Mouse (Mus musculus) heart, embryonic 10.5 days (tissue): ENCODE data around the gene 1190005I06Rik. TPM values are rescaled to one million over a fixed set of nuclear protein-coding genes. Genes with fewer than 3 reads are reported as not detected.

ENCODE experiments used
- DNase-seq: peaks from one replicate; pipeline ENCODE4 v3.0.0-alpha.2; 2017; ENCODE audit warnings: low spot score
- H3K27ac ChIP-seq: fragments of 300-500 bp; sonication (generic); 2 replicates; pipeline ENCODE4 v1.5.1; 2016; ENCODE audit warnings: mild to moderate bottlenecking
- H3K27me3 ChIP-seq: fragments of 300-500 bp; sonication (generic); 2 replicates; pipeline ENCODE4 v1.6.1; 2016; ENCODE audit warnings: mild to moderate bottlenecking; ENCODE audit not compliant: poor library complexity, insufficient read depth, severe bottlenecking
- H3K36me3 ChIP-seq: fragments of 300-500 bp; sonication (generic); 2 replicates; pipeline ENCODE4 v1.6.1; 2016; ENCODE audit warnings: mild to moderate bottlenecking, moderate library complexity
- H3K4me1 ChIP-seq: fragments of 300-500 bp; sonication (generic); 2 replicates; pipeline ENCODE4 v1.6.1; 2016; ENCODE audit warnings: mild to moderate bottlenecking
- H3K4me3 ChIP-seq: fragments of 300-500 bp; sonication (generic); 2 replicates; pipeline ENCODE4 v1.5.1; 2016; ENCODE audit warnings: mild to moderate bottlenecking, moderate library complexity
- H3K9me3 ChIP-seq: fragments of 300-500 bp; sonication (generic); 2 replicates; pipeline ENCODE4 v1.6.1; 2016; ENCODE audit warnings: mild to moderate bottlenecking, moderate library complexity
- WGBS: fragments of 180-500 bp; shearing (Covaris S2); methylation state at CpG from one replicate; pipeline ENCODE4 v1.1.7; 2016; 5-methylcytosine and 5-hydroxymethylcytosine counted together
- polyA plus RNA-seq: library from polyadenylated mRNA; unstranded; fragments of >200 nt; fragmentation: Nextera tagmentation; extraction: Ambion mirVana; gene quantifications from 2 replicates; pipeline ENCODE4 v1.2.1, GENCODE M21; 2016

The 1190005I06Rik gene
- polyA plus RNA-seq, 1 experiment from 2014 or later: 7.7 TPM

DNA sequence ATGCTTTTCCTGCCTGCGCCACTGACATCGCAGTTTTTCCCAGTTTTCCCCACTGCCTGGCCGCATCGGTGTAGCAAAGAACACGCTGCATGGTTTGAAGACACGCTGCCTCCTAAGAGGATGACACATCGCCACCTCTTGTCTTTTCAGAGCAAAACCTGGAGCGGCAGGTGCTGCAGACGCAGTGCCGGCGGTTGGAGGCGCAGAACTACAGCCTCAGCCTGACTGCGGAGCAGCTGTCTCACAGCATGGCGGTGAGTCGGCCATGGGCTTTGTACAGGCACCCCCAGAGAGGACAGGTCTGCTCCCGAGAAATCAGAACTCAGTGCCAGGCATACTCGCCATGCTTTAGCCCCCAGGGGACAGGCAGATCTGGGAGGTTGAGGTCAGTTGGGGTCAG is 69.6 kb downstream of the 1190005I06Rik start:
- 89% methylated on average over 17 of the region's 17 CpGs for WGBS
- H3K9me3 ChIP-seq: no peaks in the 10 kb centered on the region

DNA sequence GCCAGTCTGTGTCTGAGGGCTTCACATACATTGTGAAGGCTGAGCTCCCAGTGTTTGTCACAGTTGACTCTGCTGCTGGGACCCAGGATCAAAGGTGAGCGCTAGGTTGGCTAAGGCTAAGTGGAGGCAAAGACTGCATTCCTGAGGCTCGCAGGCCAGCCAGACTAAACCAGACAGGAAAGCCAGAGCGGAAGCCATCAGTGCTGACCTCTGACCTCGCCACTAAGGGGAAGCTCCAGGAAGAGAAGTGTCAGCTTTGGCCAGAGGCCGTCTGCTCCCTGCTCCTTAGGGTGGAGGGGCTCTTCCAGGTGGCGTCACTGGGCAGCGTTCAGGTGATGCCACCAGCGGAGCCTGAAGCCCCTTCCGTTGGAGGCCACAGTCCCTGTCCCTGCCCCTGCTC is 71.6 kb downstream of the 1190005I06Rik start:
- Histone ChIP-seq H3K36me3 (peaks cover 100% of the 10 kb centered on the region), H3K27me3 (no peaks in the 10 kb centered on the region)

More for the DNA sequence above, 69.6 kb downstream of the 1190005I06Rik start:
- DNase-seq: no peak
- H3K36me3 ChIP-seq: peaks cover 100% of the 10 kb centered on the region
- H3K27ac ChIP-seq: no peak overlapping the region
- H3K4me3 ChIP-seq: no peak overlapping the region
- peaks cover 46% of the 10 kb centered on the region for H3K4me1 ChIP-seq
- no peaks in the 10 kb centered on the region for H3K27me3 ChIP-seq

DNA sequence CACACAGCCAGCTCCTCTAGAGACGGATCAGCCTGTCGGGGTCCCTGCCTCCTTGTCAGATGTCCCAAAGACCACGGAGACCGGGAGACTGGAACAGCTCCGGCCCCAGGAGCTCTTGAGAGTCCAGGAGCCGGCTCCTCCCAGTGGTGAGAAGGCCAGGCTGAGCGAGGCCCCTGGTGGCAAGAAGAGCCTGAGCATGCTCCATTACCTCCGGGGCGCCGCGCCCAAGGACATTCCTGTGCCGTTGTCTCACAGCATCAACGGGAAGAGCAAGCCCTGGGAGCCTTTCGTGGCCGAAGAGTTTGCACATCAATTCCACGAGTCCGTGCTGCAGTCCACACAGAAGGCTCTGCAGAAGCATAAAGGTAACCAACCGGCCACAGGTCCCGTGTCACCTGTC is 72.5 kb downstream of the 1190005I06Rik start:
- Histone ChIP-seq H3K4me1 (peaks cover 59% of the 10 kb centered on the region), H3K27ac (peak overlapping the region; percentile 69; the same call in 1 of the 2 replicates), H3K4me3 (no peak overlapping the region), H3K36me3 (peaks cover 100% of the 10 kb centered on the region), H3K27me3 (no peaks in the 10 kb centered on the region), H3K9me3 (no peaks in the 10 kb centered on the region)
- no peak for DNase-seq
- 62% methylated on average over 19 of the region's 19 CpGs for whole genome bisulfite sequencing

More for the DNA sequence above, 71.6 kb downstream of the 1190005I06Rik start:
- 43% methylated on average over 9 of the region's 9 CpGs for WGBS
- peaks cover 51% of the 10 kb centered on the region for H3K4me1 ChIP-seq
- no peaks in the 10 kb centered on the region for H3K9me3 ChIP-seq
- no peak for DNase-seq
- peak overlapping the region; percentile 69 for H3K27ac ChIP-seq
- no peak overlapping the region for H3K4me3 ChIP-seq

DNA sequence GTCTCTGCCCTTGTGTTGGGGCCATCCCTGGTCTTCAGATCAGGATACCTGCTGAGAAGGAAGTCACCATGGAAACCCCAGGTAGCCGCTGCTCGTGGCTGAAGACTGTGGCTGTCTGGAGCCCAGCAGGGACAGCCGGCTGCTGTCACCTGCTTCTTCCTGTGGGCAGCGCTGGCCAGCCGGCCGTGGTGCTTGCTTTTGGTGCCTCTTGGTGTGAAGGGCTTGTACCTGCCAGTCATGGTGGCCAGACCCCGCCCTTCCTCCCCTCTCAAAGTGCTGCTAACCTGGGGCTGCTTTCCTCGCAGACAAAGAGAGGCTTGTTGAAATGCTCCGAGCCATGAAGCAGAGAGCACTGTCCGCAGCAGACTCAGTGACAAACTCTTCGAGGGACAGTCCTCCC is 73.6 kb downstream of the 1190005I06Rik start:
- Histone ChIP-seq H3K36me3 (peaks cover 100% of the 10 kb centered on the region), H3K27ac (no peak overlapping the region), H3K9me3 (no peaks in the 10 kb centered on the region), H3K27me3 (no peaks in the 10 kb centered on the region), H3K4me1 (peaks cover 69% of the 10 kb centered on the region), H3K4me3 (no peak overlapping the region)
- WGBS: 79% methylated on average over 11 of the region's 11 CpGs
- no peak for DNase-seq

DNA sequence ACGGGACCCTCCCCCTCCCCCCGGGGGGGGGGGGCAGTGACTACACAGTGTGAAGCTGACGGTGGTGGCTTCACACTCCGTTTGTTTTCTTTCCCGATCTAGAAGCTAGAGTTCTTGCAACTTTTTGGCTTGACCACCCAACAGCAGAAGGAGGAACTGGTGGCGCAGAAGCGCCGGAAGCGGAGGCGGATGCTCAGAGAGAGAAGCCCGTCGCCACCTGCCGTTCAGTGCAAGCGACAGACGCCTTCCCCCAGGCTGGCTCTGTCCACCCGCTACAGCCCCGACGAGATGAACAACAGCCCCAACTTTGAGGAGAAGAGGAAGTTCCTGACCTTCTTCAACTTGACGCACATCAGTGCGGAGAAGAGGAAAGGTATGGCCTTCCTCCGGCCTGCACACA is 74.9 kb downstream of the 1190005I06Rik start:
- Histone ChIP-seq H3K9me3 (no peaks in the 10 kb centered on the region), H3K27me3 (no peaks in the 10 kb centered on the region), H3K27ac (no peak overlapping the region), H3K4me3 (no peak overlapping the region), H3K36me3 (peaks cover 100% of the 10 kb centered on the region), H3K4me1 (peaks cover 71% of the 10 kb centered on the region)
- 78% methylated on average over 21 of the region's 21 CpGs for WGBS
- DNase-seq: no peak

DNA sequence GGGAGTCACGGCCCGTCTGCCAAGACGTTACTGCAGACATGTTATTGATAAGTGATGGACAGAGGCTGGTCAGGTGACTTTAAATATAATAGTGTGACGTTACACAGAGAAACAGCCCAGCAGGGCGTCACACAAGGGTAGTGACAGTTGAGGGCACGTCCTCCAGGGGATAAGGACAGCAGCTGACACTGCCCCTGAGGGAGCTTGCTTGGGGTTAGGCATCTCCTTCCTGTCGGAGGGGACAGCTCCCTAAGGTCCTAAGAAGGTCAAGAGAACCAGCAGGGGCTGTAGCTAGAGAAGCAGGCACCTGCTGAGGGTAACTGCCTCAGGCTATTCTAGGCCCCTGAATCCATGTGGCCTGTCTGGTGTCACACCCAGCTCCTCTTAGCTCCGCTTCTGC is 75.9 kb downstream of the 1190005I06Rik start:
- Histone ChIP-seq H3K4me3 (no peak overlapping the region), H3K27ac (0 out of 2 replicates have a peak overlapping the region, but pooled peaks have one; percentile 10), H3K27me3 (no peaks in the 10 kb centered on the region), H3K36me3 (peaks cover 100% of the 10 kb centered on the region), H3K9me3 (no peaks in the 10 kb centered on the region), H3K4me1 (peaks cover 72% of the 10 kb centered on the region)
- no peak for DNase-seq
- 77% methylated on average over 8 of the region's 8 CpGs for WGBS

DNA sequence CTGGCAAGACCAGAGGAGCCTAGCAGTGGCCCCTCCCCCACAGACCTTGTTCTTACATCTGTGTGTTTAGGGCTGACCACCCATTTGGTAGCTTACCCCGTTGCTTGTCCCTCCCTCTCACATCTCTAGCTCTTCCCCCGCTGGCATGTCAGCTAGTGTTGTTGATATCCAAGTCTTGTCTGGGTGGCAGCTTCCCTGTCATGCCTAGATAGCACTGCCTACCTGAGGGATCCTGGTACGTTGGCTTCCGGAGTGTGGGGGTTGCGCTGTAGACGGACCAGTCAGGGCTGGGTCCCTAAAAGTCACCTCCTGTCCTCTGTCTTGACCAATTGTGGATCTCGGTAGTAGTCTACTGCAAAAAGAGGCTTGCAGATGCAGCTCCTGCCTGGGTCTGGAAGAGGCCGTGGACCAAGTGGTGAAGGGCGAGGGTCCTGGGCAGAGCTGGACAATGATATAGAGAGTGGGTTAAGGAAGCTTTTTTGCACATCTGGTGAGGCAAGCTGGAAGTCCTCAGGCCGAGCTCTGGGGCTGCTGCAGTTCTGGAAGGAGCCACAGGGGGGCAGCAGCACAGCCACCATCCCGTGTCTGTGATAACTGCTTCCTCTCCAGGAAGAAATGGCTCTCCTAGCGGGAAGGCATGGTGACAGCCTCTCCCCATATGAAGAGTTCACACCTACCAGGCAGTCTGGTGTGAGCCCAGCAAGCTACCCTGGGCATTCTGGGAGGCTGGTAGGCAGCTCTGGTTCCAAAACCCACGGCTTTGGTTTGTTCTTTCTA is 77.3 kb downstream of the 1190005I06Rik start:
- H3K36me3 ChIP-seq: peaks cover 97% of the 10 kb centered on the region
- H3K4me1 ChIP-seq: peaks cover 73% of the 10 kb centered on the region
- no peak overlapping the region for H3K4me3 ChIP-seq
- DNase-seq: peak; percentile 89
- H3K9me3 ChIP-seq: no peaks in the 10 kb centered on the region
- 55% methylated on average over 13 of the region's 13 CpGs for WGBS
- H3K27me3 ChIP-seq: no peaks in the 10 kb centered on the region
- H3K27ac ChIP-seq: peak overlapping the region; percentile 63; the same call in 1 of the 2 replicates

DNA sequence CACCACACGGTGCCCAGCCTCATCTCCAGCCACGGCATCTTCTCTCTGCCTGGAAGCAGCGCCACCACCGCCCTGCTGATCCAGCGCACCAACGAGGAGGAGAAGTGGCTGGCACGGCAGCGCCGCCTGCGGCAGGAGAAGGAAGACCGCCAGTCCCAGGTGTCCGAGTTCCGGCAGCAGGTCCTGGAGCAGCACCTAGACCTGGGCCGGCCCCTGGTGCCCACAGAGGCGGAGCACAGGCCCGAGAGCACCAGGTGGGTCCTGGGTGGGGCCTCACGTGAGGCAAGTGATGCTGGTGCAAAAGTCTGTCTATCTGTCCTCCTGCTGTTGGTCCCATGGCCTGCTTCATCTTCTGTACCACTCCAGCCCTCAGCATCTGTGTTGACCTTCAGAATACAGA is 78.3 kb downstream of the 1190005I06Rik start:
- H3K4me3 ChIP-seq: no peak overlapping the region
- WGBS: 91% methylated on average over 17 of the region's 17 CpGs
- peak overlapping the region; percentile 3; the same call in 1 of the 2 replicates for H3K27ac ChIP-seq
- peaks cover 87% of the 10 kb centered on the region for H3K36me3 ChIP-seq
- no peaks in the 10 kb centered on the region for H3K27me3 ChIP-seq
- H3K9me3 ChIP-seq: no peaks in the 10 kb centered on the region
- no peak for DNase-seq
- peaks cover 72% of the 10 kb centered on the region for H3K4me1 ChIP-seq

DNA sequence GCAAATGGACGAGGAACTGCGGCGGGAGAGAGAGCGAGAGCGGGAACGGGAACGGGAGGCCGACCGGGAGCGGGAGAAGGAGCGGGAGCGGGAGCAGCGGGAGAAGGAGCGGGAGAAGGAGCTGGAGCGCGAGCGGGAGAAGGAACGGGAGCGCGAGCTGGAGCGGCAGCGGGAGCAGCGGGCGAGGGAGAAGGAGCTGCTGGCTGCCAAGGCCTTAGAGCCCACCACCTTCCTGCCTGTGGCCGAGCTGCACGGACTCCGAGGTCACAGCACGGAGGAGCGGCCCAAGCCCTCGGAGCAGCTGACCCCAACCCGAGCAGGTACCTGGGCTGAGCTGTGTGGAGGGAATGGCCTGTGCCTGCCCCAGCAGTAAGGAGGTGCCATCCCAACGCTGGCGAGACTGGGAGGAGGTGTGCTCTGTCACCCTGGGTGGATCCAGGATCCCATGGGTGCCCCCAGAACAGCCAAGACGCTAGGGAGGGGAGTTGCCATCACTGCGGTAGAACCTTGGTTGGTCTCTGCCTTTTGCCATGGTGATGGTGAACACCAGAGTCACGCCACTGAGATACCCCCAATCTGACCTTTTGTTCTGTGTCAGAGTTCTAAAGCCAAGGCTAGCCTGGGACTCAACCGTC is 79.2 kb downstream of the 1190005I06Rik start:
- H3K27me3 ChIP-seq: no peaks in the 10 kb centered on the region
- H3K4me3 ChIP-seq: no peak overlapping the region
- peaks cover 76% of the 10 kb centered on the region for H3K4me1 ChIP-seq
- no peak for DNase-seq
- H3K36me3 ChIP-seq: peaks cover 78% of the 10 kb centered on the region
- H3K27ac ChIP-seq: no peak overlapping the region; the same call in 1 of the 2 replicates
- no peaks in the 10 kb centered on the region for H3K9me3 ChIP-seq
- WGBS: 93% methylated on average over 37 of the region's 37 CpGs

DNA sequence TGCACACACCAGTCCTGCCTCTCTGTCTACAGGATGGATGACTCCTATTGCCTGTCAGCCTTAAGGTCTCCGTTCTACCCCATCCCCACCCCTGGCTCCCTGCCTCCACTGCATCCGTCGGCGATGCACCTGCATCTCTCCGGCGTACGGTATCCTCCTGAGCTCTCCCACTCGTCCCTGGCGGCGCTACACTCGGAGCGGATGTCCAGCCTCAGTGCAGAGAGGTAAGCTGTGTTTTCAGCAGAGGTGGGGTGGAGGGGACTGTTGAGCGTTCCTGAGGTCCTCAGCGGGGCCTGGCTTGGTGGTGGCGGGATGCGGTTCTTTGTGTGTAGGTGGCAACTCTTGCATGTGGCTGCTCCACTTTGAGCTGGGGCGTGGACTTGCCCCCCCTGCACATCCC is 79.7 kb downstream of the 1190005I06Rik start:
- Histone ChIP-seq H3K27me3 (no peaks in the 10 kb centered on the region), H3K27ac (peak overlapping the region; percentile 31; the same call in 1 of the 2 replicates), H3K36me3 (peaks cover 73% of the 10 kb centered on the region), H3K4me1 (peaks cover 81% of the 10 kb centered on the region), H3K4me3 (no peak overlapping the region), H3K9me3 (no peaks in the 10 kb centered on the region)
- DNase-seq: no peak
- WGBS: 95% methylated on average over 17 of the region's 17 CpGs

DNA sequence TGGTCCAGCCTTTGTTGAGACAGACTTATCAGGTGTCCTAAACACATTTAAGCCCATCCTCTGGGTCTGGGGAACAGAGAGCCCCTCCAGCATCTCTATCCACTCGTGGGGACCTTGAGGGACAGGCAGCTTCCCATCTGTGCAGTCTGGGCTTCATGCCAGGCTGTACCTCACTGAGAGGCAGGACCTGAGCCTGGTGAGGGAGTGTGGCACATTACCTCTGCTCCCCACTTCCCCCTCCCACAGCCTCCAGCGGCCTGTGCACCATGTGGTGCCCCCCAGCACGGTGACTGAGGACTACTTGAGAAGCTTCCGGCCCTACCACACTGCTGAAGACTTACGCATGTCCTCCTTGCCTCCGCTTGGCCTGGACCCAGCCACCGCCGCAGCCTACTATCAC is 80.8 kb downstream of the 1190005I06Rik start:
- no peak for DNase-seq
- WGBS: 94% methylated on average over 8 of the region's 8 CpGs

DNA sequence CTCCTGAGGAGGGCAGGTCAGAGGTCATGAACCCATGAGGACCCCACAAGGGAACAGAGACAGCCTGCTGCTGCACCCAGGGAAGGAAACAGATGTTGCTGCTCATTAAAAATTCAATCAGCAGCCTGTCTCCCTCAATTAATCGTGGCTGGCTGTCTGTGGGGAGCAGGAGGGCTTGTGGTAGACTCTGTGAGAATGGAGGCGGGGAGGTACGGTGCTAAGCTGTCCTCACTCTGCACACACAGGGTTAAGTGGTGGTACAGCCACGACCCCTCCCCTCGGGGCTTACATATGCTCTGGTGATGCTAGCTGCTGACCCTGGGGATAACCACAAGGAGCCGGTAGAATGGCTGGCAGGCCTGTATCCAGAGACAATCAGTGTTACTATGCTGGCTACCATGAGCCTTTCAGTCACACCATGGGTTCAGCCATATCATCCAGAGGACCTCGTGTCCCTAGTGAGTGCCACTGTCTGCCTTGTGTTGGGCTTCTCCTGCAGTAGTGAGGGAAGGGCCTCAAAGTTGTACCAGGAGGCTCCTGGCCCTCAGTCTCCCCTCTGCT is 82.2 kb downstream of the 1190005I06Rik start:
- WGBS: 37% methylated on average over 7 of the region's 7 CpGs
- peaks cover 52% of the 10 kb centered on the region for H3K36me3 ChIP-seq
- no peaks in the 10 kb centered on the region for H3K9me3 ChIP-seq
- no peak for DNase-seq
- H3K4me3 ChIP-seq: no peak overlapping the region
- H3K4me1 ChIP-seq: peaks cover 83% of the 10 kb centered on the region
- no peaks in the 10 kb centered on the region for H3K27me3 ChIP-seq
- peak overlapping the region; percentile 83 for H3K27ac ChIP-seq

More for the DNA sequence above, 80.8 kb downstream of the 1190005I06Rik start:
- Histone ChIP-seq H3K36me3 (peaks cover 65% of the 10 kb centered on the region), H3K27ac (no peak overlapping the region), H3K27me3 (no peaks in the 10 kb centered on the region), H3K9me3 (no peaks in the 10 kb centered on the region), H3K4me1 (peaks cover 81% of the 10 kb centered on the region), H3K4me3 (no peak overlapping the region)
